Mouse (Mus musculus) kidney, adult 2 months (tissue): Measurements from ENCODE around the gene Sirt2. TPM values are rescaled to one million over a fixed set of nuclear protein-coding genes. Genes with fewer than 3 reads are reported as not detected.

Experiments
- DNase-seq: peaks from one replicate; pipeline ENCODE4 v3.0.0; 2021
- H3K27ac ChIP-seq: fragments of 200-500 bp; 2 replicates; pipeline ENCODE4 v1.5.1; 2012; ENCODE audit warnings: low read depth, low read length, control low read depth, inconsistent platforms; ENCODE audit not compliant: insufficient read depth
- H3K27me3 ChIP-seq: fragments of 200-500 bp; replicated peaks from 2 replicates; pipeline ENCODE4 v1.6.1; 2012; ENCODE audit warnings: mild to moderate bottlenecking, moderate library complexity, low read length, inconsistent platforms; ENCODE audit not compliant: control insufficient read depth, insufficient read depth
- H3K36me3 ChIP-seq: fragments of 200-500 bp; 2 replicates; pipeline ENCODE4 v1.6.1; 2012; ENCODE audit warnings: mild to moderate bottlenecking, moderate library complexity, low read length, inconsistent platforms; ENCODE audit not compliant: control insufficient read depth, insufficient read depth
- H3K4me1 ChIP-seq: fragments of 200-500 bp; 2 replicates; pipeline ENCODE4 v1.6.1; 2011; ENCODE audit warnings: low read length; ENCODE audit not compliant: control insufficient read depth, insufficient read depth
- H3K4me3 ChIP-seq: fragments of 200-500 bp; 2 replicates; pipeline ENCODE4 v1.5.1; 2011; ENCODE audit warnings: mild to moderate bottlenecking, low read depth, low read length, control low read depth; ENCODE audit not compliant: insufficient read depth
- CTCF ChIP-seq: fragments of 200-500 bp; conservative IDR thresholded peaks from 2 replicates; pipeline ENCODE4 v1.5.1; 2011; ENCODE audit warnings: low read depth, mild to moderate bottlenecking, control low read depth, low read length, moderate library complexity, mixed read lengths; ENCODE audit not compliant: insufficient read depth, insufficient read length
- POLR2A ChIP-seq: fragments of 200-500 bp; IDR thresholded peaks from one replicate; pipeline ENCODE4 v1.6.1; 2011; ENCODE audit warnings: low read depth, low read length, control low read depth
- WGBS: fragments of 180-500 bp; shearing (Covaris S2); methylation state at CpG from one replicate; pipeline ENCODE4 v1.1.7; 2018; 5-methylcytosine and 5-hydroxymethylcytosine counted together
- polyA plus RNA-seq: library from polyadenylated mRNA; depleted of rRNA; stranded (reverse); fragments of >200 nt; gene quantifications from 2 replicates; pipeline ENCODE4 v1.2.3, GENCODE M21; 2012

Gene Sirt2
- polyA plus RNA-seq, 1 experiment = 103 TPM

DNA sequence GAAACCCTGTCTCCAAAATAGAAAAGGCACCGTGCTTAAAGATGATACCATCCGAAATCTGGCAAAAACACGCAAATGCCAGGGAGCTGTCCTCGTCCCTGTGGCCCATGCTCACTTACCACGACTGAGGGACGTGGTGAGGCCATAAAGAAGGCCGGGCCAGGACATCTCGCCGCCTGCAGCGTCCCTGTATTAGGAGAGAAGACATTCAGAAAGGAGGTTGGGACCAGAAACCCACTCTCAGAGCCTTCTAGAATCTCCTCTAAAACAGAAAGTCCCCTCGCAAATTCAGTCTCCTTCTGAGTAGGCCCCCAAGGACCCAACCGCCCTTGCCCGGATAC, 25.2 kb upstream of the Sirt2 start:
- DNase-seq = no peak
- Histone ChIP-seq H3K4me1 (peaks cover 8% of the 10 kb centered on the region), H3K27ac (peak overlapping the region; percentile 56), H3K36me3 (no peaks in the 10 kb centered on the region), H3K4me3 (peak overlapping the region; percentile 88), H3K27me3 (no peaks in the 10 kb centered on the region)
- WGBS = 1% methylated on average over 13 of the region's 13 CpGs
- TF ChIP-seq POLR2A (no peak), CTCF (no peak)

DNA sequence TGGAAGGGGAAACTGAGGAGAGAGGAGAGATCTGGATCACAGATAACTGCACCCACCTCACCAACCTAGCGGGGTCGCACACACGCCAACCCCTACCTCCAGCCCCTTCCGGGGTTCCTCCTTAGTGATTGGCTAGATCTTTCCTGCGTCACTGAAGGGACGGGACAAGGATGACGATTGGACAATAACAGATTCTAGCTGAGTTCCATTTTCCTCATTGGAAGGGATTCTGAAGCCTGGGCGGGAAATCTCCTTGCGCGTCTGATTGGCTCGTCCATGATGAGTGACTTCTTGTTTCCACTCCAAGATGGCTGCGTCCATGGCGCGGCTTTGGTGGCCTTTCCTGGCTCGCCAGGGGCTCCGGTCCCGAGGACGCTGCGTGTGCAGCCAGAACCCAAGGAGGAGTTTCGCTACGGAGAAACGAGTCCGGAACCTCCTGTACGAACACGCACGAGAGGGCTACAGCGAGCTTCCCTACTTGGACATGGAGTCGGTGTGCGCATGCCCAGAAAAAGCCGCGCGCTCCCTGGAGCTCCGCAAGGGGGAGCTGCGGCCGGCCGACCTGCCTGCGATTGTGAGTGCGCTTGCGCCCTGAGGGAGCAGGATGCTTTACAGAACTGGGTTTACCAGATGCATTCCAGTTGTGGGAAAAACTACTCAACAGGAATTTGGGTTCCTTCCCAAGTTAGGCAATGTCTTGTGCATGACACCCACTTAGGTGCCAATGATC, 24.7 kb upstream of the Sirt2 start, which contains the start of the genes Mrps12 and Sars2:
Mrps12 (minus strand) TSS at position 112 of the 730 bp plus-strand sequence.
Sars2 (plus strand) TSS at position 284 of the 730 bp plus-strand sequence.
- Histone ChIP-seq H3K36me3 (no peaks in the 10 kb centered on the region), H3K4me1 (peaks cover 8% of the 10 kb centered on the region), H3K27ac (peak within 1 kb of the TSS; percentile 87), H3K4me3 (peak within 1 kb of the TSS; percentile 88), H3K27me3 (no peaks in the 10 kb centered on the region)
- WGBS = under 1% methylated on average over 39 of the region's 39 CpGs
- TF ChIP-seq POLR2A (peak; percentile 76), CTCF (peak; percentile 81)
- DNase-seq = peak; percentile 99

DNA sequence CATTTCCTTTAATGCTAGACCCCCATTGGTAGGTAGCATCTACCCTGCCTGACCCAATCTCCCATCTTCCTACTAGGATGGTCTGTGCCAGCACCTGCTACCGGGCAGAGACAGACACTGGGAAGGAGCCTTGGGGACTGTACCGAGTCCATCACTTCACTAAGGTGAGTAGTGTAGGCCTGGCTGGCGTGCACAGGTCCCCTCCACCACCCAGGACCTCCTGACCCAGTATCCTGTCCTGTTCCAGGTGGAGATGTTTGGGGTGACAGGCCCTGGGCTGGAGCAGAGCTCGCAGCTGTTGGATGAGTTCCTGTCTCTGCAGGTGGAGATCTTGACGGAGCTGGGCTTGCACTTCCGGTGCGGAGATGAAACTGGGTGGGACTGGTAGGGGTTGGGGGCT, 16.6 kb upstream of the Sirt2 start:
- Histone ChIP-seq H3K36me3 (no peaks in the 10 kb centered on the region), H3K4me1 (no peaks in the 10 kb centered on the region), H3K27ac (no peak overlapping the region), H3K27me3 (no peaks in the 10 kb centered on the region), H3K4me3 (no peak overlapping the region)
- no peak for TF ChIP-seq POLR2A
- no peak for TF ChIP-seq CTCF
- DNase-seq = no peak
- 94% methylated on average over 7 of the region's 7 CpGs for WGBS

DNA sequence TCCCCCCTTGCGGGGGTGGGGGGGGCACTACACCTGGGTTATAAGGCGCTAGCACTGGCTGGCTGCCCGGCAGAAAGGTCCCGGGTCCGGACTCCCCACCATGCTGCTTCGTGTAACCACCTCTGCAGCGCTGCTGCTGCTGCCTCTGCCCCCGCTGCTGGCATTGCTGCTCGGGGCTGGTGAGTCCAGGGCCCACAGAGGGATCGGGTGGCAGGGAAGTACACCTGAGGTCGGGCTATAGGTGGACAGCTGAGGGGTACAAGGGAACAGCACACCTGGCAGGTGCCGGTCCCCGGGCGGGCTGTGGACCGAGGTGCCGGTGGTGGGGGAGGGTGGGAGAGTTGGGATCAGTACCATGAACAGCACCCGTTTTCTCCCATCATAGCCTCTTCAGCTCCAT, 10.5 kb upstream of the Sirt2 start, which contains the start of gene Ccer2:
Ccer2 (plus strand) TSS at position 96 of the 400 bp plus-strand sequence.
- WGBS = 2% methylated on average over 17 of the region's 17 CpGs
- H3K4me3 ChIP-seq = no peak within 1 kb of the TSS
- no peak for TF ChIP-seq POLR2A
- TF ChIP-seq CTCF = no peak
- H3K27ac ChIP-seq = no peak within 1 kb of the TSS
- peaks cover 2% of the 10 kb centered on the region for H3K36me3 ChIP-seq
- H3K4me1 ChIP-seq = no peaks in the 10 kb centered on the region
- no peaks in the 10 kb centered on the region for H3K27me3 ChIP-seq
- DNase-seq = no peak

- Histone ChIP-seq H3K36me3 (peaks cover 2% of the 10 kb centered on the region), H3K27ac (no peak overlapping the region), H3K4me3 (no peak overlapping the region), H3K27me3 (no peaks in the 10 kb centered on the region), H3K4me1 (no peaks in the 10 kb centered on the region)
- 87% methylated on average over 13 of the region's 13 CpGs for WGBS
- no peak for DNase-seq
- no peak for TF ChIP-seq CTCF
- TF ChIP-seq POLR2A = no peak
These were observed 7.9 kb upstream of the Sirt2 start for GRCm38 (mm10) chr7:28758623-28759022.

GRCm38 (mm10) chr7:28761907-28762306, 4.6 kb upstream of the Sirt2 start:
- 67% methylated on average over 9 of the region's 9 CpGs for WGBS
- Histone ChIP-seq H3K4me1 (peaks cover 5% of the 10 kb centered on the region; the same call in 1 of the 2 replicates), H3K4me3 (no peak overlapping the region), H3K27ac (no peak overlapping the region), H3K36me3 (peaks cover 2% of the 10 kb centered on the region), H3K27me3 (no peaks in the 10 kb centered on the region)
- TF ChIP-seq POLR2A = no peak
- TF ChIP-seq CTCF = no peak
- peak; percentile 58 for DNase-seq

- Histone ChIP-seq H3K27me3 (no peaks in the 10 kb centered on the region), H3K4me1 (peaks cover 10% of the 10 kb centered on the region; the same call in 1 of the 2 replicates), H3K27ac (no peak overlapping the region), H3K4me3 (no peak overlapping the region), H3K36me3 (no peaks in the 10 kb centered on the region)
- TF ChIP-seq CTCF (no peak), POLR2A (no peak)
- DNase-seq = no peak
- WGBS = 82% methylated on average over 6 of the region's 6 CpGs
These were observed 1.3 kb upstream of the Sirt2 start for GRCm38 (mm10) chr7:28765211-28765610.

GRCm38 (mm10) chr7:28766910-28767309, 375 bp downstream of the Sirt2 start:
- peaks cover 10% of the 10 kb centered on the region; the same call in 1 of the 2 replicates for H3K4me1 ChIP-seq
- peak overlapping the region; percentile 81 for H3K4me3 ChIP-seq
- H3K36me3 ChIP-seq = no peaks in the 10 kb centered on the region
- no peaks in the 10 kb centered on the region for H3K27me3 ChIP-seq
- H3K27ac ChIP-seq = no peak overlapping the region
- 3% methylated on average over 14 of the region's 14 CpGs for WGBS
- DNase-seq = no peak
- TF ChIP-seq POLR2A (no peak), CTCF (no peak)
